Mouse (Mus musculus) embryonic facial prominence, embryonic 15.5 days (tissue): ENCODE data around the gene Peli1. TPM values are rescaled to one million over a fixed set of nuclear protein-coding genes. Genes with fewer than 3 reads are reported as not detected.

Experiments used
- ATAC-seq: fragments of 200-750 bp; cut with Nextera tagmentation; 2 replicates; pipeline ENCODE4 v1.8.0; 2017; ENCODE audit warnings: low read depth, moderate TSS enrichment; ENCODE audit not compliant: insufficient number of reproducible peaks, low FRiP score, low TSS enrichment
- H3K27ac ChIP-seq: fragments of 300-500 bp; sonication (generic); replicated peaks from 2 replicates; pipeline ENCODE4 v1.5.1; 2015; ENCODE audit warnings: mild to moderate bottlenecking, inconsistent platforms
- H3K27me3 ChIP-seq: fragments of 300-500 bp; sonication (generic); 2 replicates; pipeline ENCODE4 v1.6.1; 2015; ENCODE audit warnings: inconsistent platforms
- H3K36me3 ChIP-seq: fragments of 300-500 bp; sonication (generic); 2 replicates; pipeline ENCODE4 v1.6.1; 2015; ENCODE audit warnings: mild to moderate bottlenecking, inconsistent platforms
- H3K4me1 ChIP-seq: fragments of 300-500 bp; sonication (generic); 2 replicates; pipeline ENCODE4 v1.6.1; 2015; ENCODE audit warnings: inconsistent platforms
- H3K4me2 ChIP-seq: fragments of 300-500 bp; sonication (generic); replicated peaks from 2 replicates; pipeline ENCODE4 v1.6.1; 2015; ENCODE audit warnings: mild to moderate bottlenecking, inconsistent platforms
- H3K4me3 ChIP-seq: fragments of 300-500 bp; sonication (generic); replicated peaks from 2 replicates; pipeline ENCODE4 v1.5.1; 2015; ENCODE audit warnings: mild to moderate bottlenecking, inconsistent platforms
- H3K9ac ChIP-seq: fragments of 300-500 bp; sonication (generic); 2 replicates; pipeline ENCODE4 v1.6.1; 2015; ENCODE audit warnings: inconsistent platforms
- H3K9me3 ChIP-seq: fragments of 300-500 bp; sonication (generic); replicated peaks from 2 replicates; pipeline ENCODE4 v1.6.1; 2016; ENCODE audit warnings: inconsistent platforms
- WGBS: fragments of 180-500 bp; shearing (Covaris S2); methylation state at CpG from one replicate; pipeline ENCODE4 v1.1.7; 2015; 5-methylcytosine and 5-hydroxymethylcytosine counted together
- polyA plus RNA-seq: library from polyadenylated mRNA; unstranded; fragments of >200 nt; fragmentation: Nextera tagmentation; extraction: Ambion mirVana; gene quantifications from 2 replicates; pipeline ENCODE4 v1.2.1, GENCODE M21; 2015

Gene Peli1
- 42.5 and 43.3 TPM in 2 replicates for polyA plus RNA-seq

- WGBS = 1% methylated on average over 22 of the region's 24 CpGs
- Histone ChIP-seq H3K36me3 (no peaks in the 10 kb centered on the region), H3K9me3 (no peaks in the 10 kb centered on the region), H3K4me2 (peak within 1 kb of the TSS; percentile 55), H3K4me3 (peak within 1 kb of the TSS; percentile 89), H3K27ac (peak within 1 kb of the TSS; percentile 99), H3K4me1 (peaks cover 12% of the 10 kb centered on the region), H3K27me3 (no peaks in the 10 kb centered on the region), H3K9ac (peak within 1 kb of the TSS; percentile 94)
- peak; percentile 100 for ATAC-seq
Observed at GRCm38 (mm10) chr11:21091067-21091427, at the start of gene Peli1. Gene Peli1, plus strand, starts transcription at chr11:21091291.

GRCm38 (mm10) chr11:21042590-21042989 lies 48.5 kb upstream of the Peli1 start:
- 88% methylated on average over 5 of the region's 5 CpGs for WGBS
- Histone ChIP-seq H3K4me3 (no peak overlapping the region), H3K9me3 (no peaks in the 10 kb centered on the region), H3K27ac (no peak overlapping the region), H3K36me3 (no peaks in the 10 kb centered on the region), H3K27me3 (no peaks in the 10 kb centered on the region), H3K4me2 (no peak overlapping the region), H3K9ac (no peak overlapping the region), H3K4me1 (no peaks in the 10 kb centered on the region)
- ATAC-seq = no peak

GRCm38 (mm10) chr11:21046188-21046587 lies 44.9 kb upstream of the Peli1 start:
- H3K36me3 ChIP-seq = no peaks in the 10 kb centered on the region
- no peaks in the 10 kb centered on the region for H3K9me3 ChIP-seq
- H3K4me3 ChIP-seq = no peak overlapping the region
- H3K4me1 ChIP-seq = no peaks in the 10 kb centered on the region
- WGBS = 84% methylated on average over 2 of the region's 2 CpGs
- ATAC-seq = no peak
- H3K27ac ChIP-seq = no peak overlapping the region
- H3K27me3 ChIP-seq = no peaks in the 10 kb centered on the region
- no peak overlapping the region for H3K4me2 ChIP-seq
- H3K9ac ChIP-seq = no peak overlapping the region

DNA sequence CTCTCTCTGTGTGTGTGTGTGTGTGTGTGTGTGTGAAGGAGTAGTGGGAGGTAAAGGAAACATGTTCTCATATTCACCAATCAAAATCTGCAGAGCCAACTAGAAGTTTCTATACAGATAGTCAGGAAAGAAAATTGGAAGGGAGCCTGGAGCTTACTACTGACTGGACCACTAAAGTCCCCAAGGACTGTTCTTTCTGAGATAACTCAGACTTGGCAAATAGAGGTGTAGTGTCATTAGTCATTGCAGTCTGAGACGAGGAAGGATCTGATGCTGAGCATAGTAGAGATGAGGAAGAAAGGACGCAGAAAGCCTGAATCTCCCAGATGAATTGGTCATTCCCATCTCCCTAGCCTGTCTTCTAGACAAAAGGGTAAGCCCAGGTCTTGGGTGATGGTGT lies 43.2 kb upstream of the Peli1 start:
- Histone ChIP-seq H3K27me3 (no peaks in the 10 kb centered on the region), H3K4me2 (no peak overlapping the region), H3K4me3 (no peak overlapping the region), H3K36me3 (no peaks in the 10 kb centered on the region), H3K4me1 (no peaks in the 10 kb centered on the region), H3K9me3 (no peaks in the 10 kb centered on the region), H3K27ac (no peak overlapping the region), H3K9ac (no peak overlapping the region)
- no peak for ATAC-seq
- 77% methylated on average over 2 of the region's 2 CpGs for WGBS

GRCm38 (mm10) chr11:21051716-21052115 lies 39.4 kb upstream of the Peli1 start:
- 81% methylated on average over 9 of the region's 9 CpGs for WGBS
- H3K4me2 ChIP-seq = no peak overlapping the region
- no peak for ATAC-seq

DNA sequence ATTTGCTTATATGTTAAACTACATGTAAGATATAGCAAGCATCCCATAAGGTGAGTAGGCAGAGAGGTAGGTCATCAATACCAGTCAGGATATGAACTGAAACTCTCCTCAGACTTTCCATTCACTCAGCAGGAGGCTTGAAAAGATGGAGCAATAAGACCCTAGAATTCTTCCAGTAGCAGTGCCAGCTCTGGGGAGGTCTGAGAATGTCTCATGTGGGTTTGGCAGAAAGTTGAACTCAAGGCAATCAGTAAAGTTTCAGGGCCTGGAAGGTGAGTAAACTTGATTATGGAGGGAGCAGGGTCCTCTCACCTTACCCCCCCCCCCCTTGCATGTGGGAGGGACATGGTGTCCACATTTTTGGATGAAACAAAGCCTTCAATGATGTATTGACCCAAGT lies 36.5 kb upstream of the Peli1 start:
- H3K4me2 ChIP-seq = no peak overlapping the region
- no peaks in the 10 kb centered on the region for H3K36me3 ChIP-seq
- no peaks in the 10 kb centered on the region for H3K9me3 ChIP-seq
- H3K27me3 ChIP-seq = no peaks in the 10 kb centered on the region
- H3K27ac ChIP-seq = no peak overlapping the region
- H3K9ac ChIP-seq = no peak overlapping the region
- no peak overlapping the region for H3K4me3 ChIP-seq
- ATAC-seq = no peak
- no peaks in the 10 kb centered on the region for H3K4me1 ChIP-seq

More at GRCm38 (mm10) chr11:21051716-21052115, 39.4 kb upstream of the Peli1 start:
- Histone ChIP-seq H3K36me3 (no peaks in the 10 kb centered on the region), H3K4me1 (no peaks in the 10 kb centered on the region), H3K4me3 (no peak overlapping the region), H3K27ac (no peak overlapping the region), H3K27me3 (no peaks in the 10 kb centered on the region), H3K9me3 (no peaks in the 10 kb centered on the region), H3K9ac (no peak overlapping the region)

- 79% methylated on average over 13 of the region's 13 CpGs for WGBS
- no peaks in the 10 kb centered on the region for H3K27me3 ChIP-seq
- no peak for ATAC-seq
- H3K9me3 ChIP-seq = no peaks in the 10 kb centered on the region
- no peak overlapping the region for H3K9ac ChIP-seq
- H3K27ac ChIP-seq = no peak overlapping the region
- H3K36me3 ChIP-seq = no peaks in the 10 kb centered on the region
- no peaks in the 10 kb centered on the region for H3K4me1 ChIP-seq
- no peak overlapping the region for H3K4me3 ChIP-seq
- H3K4me2 ChIP-seq = no peak overlapping the region
Observed at GRCm38 (mm10) chr11:21056109-21056850, 34.8 kb upstream of the Peli1 start.

GRCm38 (mm10) chr11:21057511-21058414 lies 33.3 kb upstream of the Peli1 start:
- no peaks in the 10 kb centered on the region; the same call in 1 of the 2 replicates for H3K4me1 ChIP-seq
- 70% methylated on average over 17 of the region's 17 CpGs for WGBS
- no peak overlapping the region for H3K9ac ChIP-seq
- ATAC-seq = no peak
- no peak overlapping the region for H3K4me3 ChIP-seq
- H3K36me3 ChIP-seq = no peaks in the 10 kb centered on the region
- H3K4me2 ChIP-seq = no peak overlapping the region
- no peaks in the 10 kb centered on the region for H3K9me3 ChIP-seq
- no peaks in the 10 kb centered on the region for H3K27me3 ChIP-seq
- H3K27ac ChIP-seq = no peak overlapping the region

DNA sequence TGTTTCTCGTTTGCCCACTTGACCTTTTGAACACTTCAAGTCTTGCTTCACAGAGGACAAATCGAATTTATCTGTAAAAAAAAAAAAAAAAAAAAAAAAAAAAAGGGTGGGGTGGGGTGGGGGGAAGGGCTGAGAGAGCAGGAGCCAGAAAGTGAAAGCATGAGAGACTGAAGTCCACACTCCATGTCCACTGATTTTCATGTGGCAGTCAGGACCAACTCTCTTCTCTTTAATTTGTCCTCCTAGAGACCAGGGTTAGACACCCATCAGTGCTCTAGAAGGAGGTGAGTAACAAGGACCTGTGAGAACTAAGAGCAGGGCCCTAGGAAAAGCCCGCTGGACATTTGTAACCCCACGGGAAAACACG lies 32.7 kb upstream of the Peli1 start:
- Histone ChIP-seq H3K27me3 (no peaks in the 10 kb centered on the region), H3K4me2 (no peak overlapping the region), H3K9me3 (no peaks in the 10 kb centered on the region), H3K4me3 (no peak overlapping the region), H3K4me1 (no peaks in the 10 kb centered on the region; the same call in 1 of the 2 replicates), H3K36me3 (no peaks in the 10 kb centered on the region), H3K27ac (no peak overlapping the region), H3K9ac (no peak overlapping the region)
- WGBS = 70% methylated on average over 5 of the region's 5 CpGs
- no peak for ATAC-seq

- WGBS = 56% methylated on average over 7 of the region's 7 CpGs
- Histone ChIP-seq H3K9ac (no peak overlapping the region), H3K4me3 (no peak overlapping the region), H3K27ac (no peak overlapping the region), H3K4me1 (no peaks in the 10 kb centered on the region; the same call in 1 of the 2 replicates), H3K9me3 (no peaks in the 10 kb centered on the region), H3K27me3 (no peaks in the 10 kb centered on the region), H3K36me3 (no peaks in the 10 kb centered on the region), H3K4me2 (no peak overlapping the region)
- no peak for ATAC-seq
Observed at GRCm38 (mm10) chr11:21060386-21061074, 30.6 kb upstream of the Peli1 start.

- Histone ChIP-seq H3K4me2 (no peak overlapping the region), H3K27ac (no peak overlapping the region), H3K4me1 (no peaks in the 10 kb centered on the region; the same call in 1 of the 2 replicates), H3K9ac (no peak overlapping the region), H3K36me3 (no peaks in the 10 kb centered on the region), H3K9me3 (no peaks in the 10 kb centered on the region), H3K4me3 (no peak overlapping the region), H3K27me3 (no peaks in the 10 kb centered on the region)
- no peak for ATAC-seq
- WGBS = 69% methylated on average over 8 of the region's 8 CpGs
Observed at GRCm38 (mm10) chr11:21061075-21061403, 30.1 kb upstream of the Peli1 start.
